Mouse (Mus musculus): Measurements from ENCODE around the gene Mptx1.
"Not testable (repeated sequence)": the region's sequence is repeated elsewhere in the genome, so short reads cannot be mapped to it uniquely, and the experiment has no call there.

Gene Mptx1

GRCm38 (mm10) chr1:174330218-174330617, at the start of gene Mptx1:
Gene Mptx1, plus strand, starts transcription at chr1:174330518.
- DNase-seq (ENCODE audit: low read depth, low spot score): no peak

- no peak for DNase-seq (ENCODE audit: low read depth, low spot score)
Observed at GRCm38 (mm10) chr1:174303162-174303561, 27.2 kb upstream of the Mptx1 start.

- DNase-seq (ENCODE audit: low read depth, low spot score): no peak
Observed at GRCm38 (mm10) chr1:174317308-174317707, 13.0 kb upstream of the Mptx1 start.

- not testable (repeated sequence) for DNase-seq (ENCODE audit: low read depth, low spot score)
Observed at GRCm38 (mm10) chr1:174353636-174354035, 23.3 kb downstream of the Mptx1 start.

- DNase-seq (ENCODE audit: low read depth, low spot score): no peak
Observed at GRCm38 (mm10) chr1:174354640-174355039, 24.3 kb downstream of the Mptx1 start.

GRCm38 (mm10) chr1:174364882-174365451, 34.6 kb downstream of the Mptx1 start, which contains the start of gene Olfr417:
Gene Olfr417, plus strand, starts transcription at chr1:174365122.
- no peak for DNase-seq (ENCODE audit: low read depth, low spot score)

- DNase-seq (ENCODE audit: low read depth, low spot score): no peak
Observed at GRCm38 (mm10) chr1:174373799-174374198, 43.5 kb downstream of the Mptx1 start.
